Mouse (Mus musculus) MEL (cell line): ENCODE data around the gene Uso1. TPM values are rescaled to one million over a fixed set of nuclear protein-coding genes. Genes with fewer than 3 reads are reported as not detected.

Experiments used
- DNase-seq: peaks from one replicate; pipeline ENCODE4 v3.0.0; 2011; ENCODE audit warnings: low read depth, low spot score
- H3K27ac ChIP-seq: 2 replicates; pipeline ENCODE4 v1.5.1; 2012; ENCODE audit warnings: low read depth, mild to moderate bottlenecking, control low read depth, low read length, moderate library complexity; ENCODE audit not compliant: control insufficient read depth
- H3K27me3 ChIP-seq, 2 experiments: fragments of 150-350 bp in 1 of 2; sonication (generic) in 1 of 2; 2 replicates each; pipeline ENCODE4 v1.6.1; 2012; ENCODE audit warnings: low read length in 2 of 2, mild to moderate bottlenecking in 2 of 2, improper control_type of control experiment in 1 of 2, moderate library complexity in 1 of 2; ENCODE audit not compliant: insufficient read depth in 2 of 2, control insufficient read depth in 1 of 2
- H3K36me3 ChIP-seq, 2 experiments: 2 replicates each; pipeline ENCODE4 v1.6.1; 2012 to 2014; ENCODE audit warnings: low read length in 2 of 2, improper control_type of control experiment in 1 of 2, inconsistent platforms in 1 of 2, mild to moderate bottlenecking in 1 of 2; ENCODE audit not compliant: insufficient read depth in 2 of 2, control insufficient read depth in 1 of 2
- H3K4me1 ChIP-seq, 2 experiments: fragments of 150-350 bp in 1 of 2; sonication (generic) in 1 of 2; 2 replicates each; pipeline ENCODE4 v1.6.1; 2012; ENCODE audit warnings: low read length in 2 of 2, improper control_type of control experiment in 1 of 2, mild to moderate bottlenecking in 1 of 2; ENCODE audit not compliant: insufficient read depth in 2 of 2, control insufficient read depth in 1 of 2
- H3K4me3 ChIP-seq, 2 experiments: fragments of 150-350 bp in 1 of 2; sonication (generic) in 1 of 2; 2 replicates each; pipeline ENCODE4 v1.5.1; 2012; ENCODE audit warnings: low read depth in 2 of 2, low read length in 2 of 2, mild to moderate bottlenecking in 2 of 2, moderate library complexity in 2 of 2, control low read depth in 1 of 2, improper control_type of control experiment in 1 of 2; ENCODE audit not compliant: control insufficient read depth in 1 of 2, insufficient read depth in 1 of 2
- H3K79me2 ChIP-seq: 2 replicates; pipeline ENCODE4 v1.6.1; 2012; ENCODE audit warnings: mild to moderate bottlenecking, low read length, moderate library complexity; ENCODE audit not compliant: control insufficient read depth, poor library complexity, insufficient read depth
- H3K9ac ChIP-seq: 2 replicates; pipeline ENCODE4 v1.6.1; 2012; ENCODE audit warnings: low read depth, mild to moderate bottlenecking, control low read depth, low read length, moderate library complexity; ENCODE audit not compliant: control insufficient read depth, poor library complexity, severe bottlenecking
- H3K9me3 ChIP-seq: fragments of 150-350 bp; sonication (generic); replicated peaks from 2 replicates; pipeline ENCODE4 v1.6.1; 2012; ENCODE audit warnings: mild to moderate bottlenecking, low read length, improper control_type of control experiment, moderate library complexity; ENCODE audit not compliant: insufficient read depth
- BHLHE40 ChIP-seq: IDR thresholded peaks from 2 replicates; pipeline ENCODE4 v1.6.1; 2012; ENCODE audit warnings: low read depth, mild to moderate bottlenecking, inconsistent platforms, low read length, improper control_type of control experiment, borderline replicate concordance
- CHD1 ChIP-seq: IDR thresholded peaks from 2 replicates; pipeline ENCODE4 v1.6.1; 2012; ENCODE audit warnings: low read depth, mild to moderate bottlenecking, inconsistent platforms, low read length, improper control_type of control experiment
- CHD2 ChIP-seq: IDR thresholded peaks from 2 replicates; pipeline ENCODE4 v1.6.1; 2011; ENCODE audit warnings: low read length, improper control_type of control experiment
- CTCF ChIP-seq, 3 experiments: IDR thresholded peaks in 2 of 3; conservative IDR thresholded peaks in 1 of 3; 2 replicates each; pipeline ENCODE4 v1.5.1; 2011 to 2012; ENCODE audit warnings: low read length in 3 of 3, low read depth in 2 of 3, mild to moderate bottlenecking in 2 of 3, improper control_type of control experiment in 1 of 3, inconsistent platforms in 1 of 3, mixed read lengths in 1 of 3, moderate library complexity in 1 of 3; ENCODE audit not compliant: control insufficient read depth in 1 of 3, insufficient read depth in 1 of 3, poor library complexity in 1 of 3, severe bottlenecking in 1 of 3
- GABPA ChIP-seq: IDR thresholded peaks from 2 replicates; pipeline ENCODE4 v1.6.1; 2012; ENCODE audit warnings: low read depth, mild to moderate bottlenecking, inconsistent platforms, low read length, improper control_type of control experiment, moderate library complexity
- JUND ChIP-seq: IDR thresholded peaks from 2 replicates; pipeline ENCODE4 v1.6.1; 2011; ENCODE audit warnings: low read depth, mild to moderate bottlenecking, improper control_type of control experiment, low read length
- KAT2A ChIP-seq: conservative IDR thresholded peaks from 2 replicates; pipeline ENCODE4 v1.6.1; 2012; ENCODE audit warnings: low read depth, low read length, improper control_type of control experiment, inconsistent platforms
- MAFK ChIP-seq: IDR thresholded peaks from 2 replicates; pipeline ENCODE4 v1.6.1; 2011; ENCODE audit warnings: low read depth, mild to moderate bottlenecking, low read length, improper control_type of control experiment, borderline replicate concordance
- MXI1 ChIP-seq: IDR thresholded peaks from 2 replicates; pipeline ENCODE4 v1.6.1; 2011; ENCODE audit warnings: mild to moderate bottlenecking, low read depth, low read length, improper control_type of control experiment
- MYB ChIP-seq: IDR thresholded peaks from 2 replicates; pipeline ENCODE4 v1.6.1; 2011; ENCODE audit warnings: mild to moderate bottlenecking, low read depth, low read length, improper control_type of control experiment
- MYC ChIP-seq: IDR thresholded peaks from 2 replicates; pipeline ENCODE4 v1.6.1; 2011; ENCODE audit warnings: low read depth, mild to moderate bottlenecking, low read length, improper control_type of control experiment, moderate library complexity
- POLR2AphosphoS2 ChIP-seq: IDR thresholded peaks from 2 replicates; pipeline ENCODE4 v1.6.1; 2011; ENCODE audit warnings: low read length, improper control_type of control experiment
- RCOR1 ChIP-seq: IDR thresholded peaks from 2 replicates; pipeline ENCODE4 v1.6.1; 2012; ENCODE audit warnings: low read depth, mild to moderate bottlenecking, inconsistent platforms, low read length, improper control_type of control experiment
- TAL1 ChIP-seq: IDR thresholded peaks from 2 replicates; pipeline ENCODE4 v1.6.1; 2012; ENCODE audit warnings: mild to moderate bottlenecking, inconsistent platforms, low read length, moderate library complexity, mixed read lengths
- TBP ChIP-seq: IDR thresholded peaks from 2 replicates; pipeline ENCODE4 v1.8.0; 2011; ENCODE audit warnings: low read depth, low read length, improper control_type of control experiment
- TCF12 ChIP-seq: IDR thresholded peaks from 2 replicates; pipeline ENCODE4 v1.6.1; 2014; ENCODE audit warnings: low read depth, mild to moderate bottlenecking, inconsistent platforms, low read length, improper control_type of control experiment, moderate library complexity
- UBTF ChIP-seq: IDR thresholded peaks from 2 replicates; pipeline ENCODE4 v1.6.1; 2012; ENCODE audit warnings: low read depth, mild to moderate bottlenecking, inconsistent platforms, low read length, improper control_type of control experiment, moderate library complexity, borderline replicate concordance; ENCODE audit not compliant: insufficient read depth
- polyA plus RNA-seq, 2 experiments: library from polyadenylated mRNA; stranded (reverse) in 1 of 2; unstranded in 1 of 2; fragments of >175 nt in 1 of 2; fragments of >200 nt in 1 of 2; gene quantifications; 2 replicates each; pipeline versions ENCODE4 v1.2.1 to v1.2.4; 2012; ENCODE audit warnings: low replicate concordance in 2 of 2, low read depth in 1 of 2; ENCODE audit not compliant: insufficient read length in 2 of 2, insufficient read depth in 1 of 2, missing spikeins in 1 of 2
- total RNA-seq: library from RNA; depleted of rRNA; stranded (reverse); fragments of 300-350 nt; gene quantifications from 2 replicates; pipeline ENCODE4 v1.2.3, GENCODE M21; 2012

The Uso1 gene
- total and polyA plus RNA-seq, 3 experiments, result 22.1 to 69.1 (median 62.0) TPM

DNA sequence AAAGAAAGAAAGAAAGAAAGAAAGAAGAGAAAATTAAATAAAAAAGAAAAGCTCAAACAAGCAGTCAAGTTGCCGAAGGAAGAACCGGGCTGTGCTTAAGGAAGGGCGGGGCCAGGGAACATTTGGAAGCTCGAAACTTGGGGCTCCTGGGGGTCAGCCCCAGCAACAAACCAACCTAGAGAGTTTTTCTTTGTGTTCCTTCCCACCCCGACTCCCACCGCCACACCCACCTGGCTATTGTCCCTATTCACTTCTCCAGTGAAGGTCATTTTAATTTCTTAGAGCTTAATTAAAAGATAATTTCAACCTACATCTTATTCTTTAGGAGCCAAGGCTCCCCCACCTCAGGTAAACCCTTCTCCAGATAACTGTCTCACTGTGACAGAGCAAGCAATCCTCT lies 25.6 kb upstream of the Uso1 start:
- no peak overlapping the region for H3K27ac ChIP-seq
- H3K9ac ChIP-seq, result no peak overlapping the region
- no peaks in the 10 kb centered on the region for H3K9me3 ChIP-seq
- peaks cover 2 to 9% of the 10 kb centered on the region in 2 experiments; a peak in 3 of 4 replicates for H3K4me1 ChIP-seq
- no peaks in the 10 kb centered on the region for H3K27me3 ChIP-seq
- H3K4me3 ChIP-seq, result no peak overlapping the region
- DNase-seq, result no peak
- TF ChIP-seq CTCF (IDR thresholded peaks at IDR 0.05 in 2 of 3, conservative IDR thresholded peaks at IDR 0.05 in 1 of 3; ENCODE audit: control insufficient read depth in 1 of 3, insufficient read depth in 1 of 3, low read depth in 2 of 3, low read length in 3 of 3, poor library complexity in 1 of 3, severe bottlenecking in 1 of 3) (no peak), KAT2A (no peak), MYB (no peak), JUND (no peak)
- peaks cover 0 to 8% of the 10 kb centered on the region in 2 experiments; a peak in 2 of 4 replicates for H3K36me3 ChIP-seq
- no peaks in the 10 kb centered on the region for H3K79me2 ChIP-seq

GRCm38 (mm10) chr5:92112585-92112984 lies 25.2 kb upstream of the Uso1 start:
- Histone ChIP-seq H3K4me3 (no peak overlapping the region), H3K27ac (no peak overlapping the region), H3K4me1 (peaks cover 2 to 9% of the 10 kb centered on the region in 2 experiments; a peak in 3 of 4 replicates)

GRCm38 (mm10) chr5:92113484-92113883 lies 24.3 kb upstream of the Uso1 start:
- Histone ChIP-seq H3K27ac (no peak overlapping the region), H3K9me3 (no peaks in the 10 kb centered on the region), H3K9ac (no peak overlapping the region), H3K36me3 (peaks cover 0 to 8% of the 10 kb centered on the region in 2 experiments; a peak in 2 of 4 replicates), H3K27me3 (no peaks in the 10 kb centered on the region), H3K79me2 (no peaks in the 10 kb centered on the region), H3K4me3 (no peak overlapping the region), H3K4me1 (peaks cover 2 to 9% of the 10 kb centered on the region in 2 experiments; a peak in 3 of 4 replicates)
- no peak for DNase-seq
- TF ChIP-seq MAFK, result no peak
- no peak for TF ChIP-seq GABPA
- no peak for TF ChIP-seq POLR2AphosphoS2
- no peak for TF ChIP-seq UBTF
- TF ChIP-seq MXI1, result no peak
- TF ChIP-seq CHD2, result no peak
- no peak for TF ChIP-seq MYC

More at GRCm38 (mm10) chr5:92112585-92112984, 25.2 kb upstream of the Uso1 start:
- peaks cover 0 to 8% of the 10 kb centered on the region in 2 experiments; a peak in 2 of 4 replicates for H3K36me3 ChIP-seq
- H3K27me3 ChIP-seq, result no peaks in the 10 kb centered on the region
- TF ChIP-seq TCF12 (no peak), TAL1 (no peak), CTCF (IDR thresholded peaks at IDR 0.05 in 2 of 3, conservative IDR thresholded peaks at IDR 0.05 in 1 of 3; ENCODE audit: control insufficient read depth in 1 of 3, insufficient read depth in 1 of 3, low read depth in 2 of 3, low read length in 3 of 3, poor library complexity in 1 of 3, severe bottlenecking in 1 of 3) (no peak), GABPA (no peak), CHD1 (no peak), BHLHE40 (no peak), MXI1 (no peak), TBP (no peak), RCOR1 (no peak)
- no peaks in the 10 kb centered on the region for H3K79me2 ChIP-seq
- no peaks in the 10 kb centered on the region for H3K9me3 ChIP-seq
- no peak overlapping the region for H3K9ac ChIP-seq
- no peak for DNase-seq
